Mouse (Mus musculus) embryo, embryonic 9.5 days (tissue): ENCODE results near the gene Mylk.
A peak's percentile ranks its signal among the peaks of the same experiment; 100 is the strongest.
"Not testable (repeated sequence)": the region's sequence is repeated elsewhere in the genome, so short reads cannot be mapped to it uniquely, and the experiment has no call there.

Experiments
- DNase-seq: peaks from one replicate; pipeline ENCODE4 v3.0.0-alpha.2; 2017; ENCODE audit errors: extremely low spot score

Mylk gene

GRCm38 (mm10) chr16:34770127-34770526 lies 25.1 kb downstream of the Mylk start:
- DNase-seq, result no peak

- DNase-seq, result peak; percentile 56
Observed at GRCm38 (mm10) chr16:34772445-34773032, 27.5 kb downstream of the Mylk start.

- no peak for DNase-seq
Observed at GRCm38 (mm10) chr16:34782442-34782841, 37.4 kb downstream of the Mylk start.

- no peak for DNase-seq
Observed at GRCm38 (mm10) chr16:34783536-34783935, 38.5 kb downstream of the Mylk start.

- no peak for DNase-seq
Observed at GRCm38 (mm10) chr16:34784675-34785074, 39.7 kb downstream of the Mylk start.

- no peak for DNase-seq
Observed at GRCm38 (mm10) chr16:34792555-34792954, 47.5 kb downstream of the Mylk start.

GRCm38 (mm10) chr16:34793000-34793399 lies 48.0 kb downstream of the Mylk start:
- no peak for DNase-seq

GRCm38 (mm10) chr16:34801222-34801621 lies 56.2 kb downstream of the Mylk start:
- no peak for DNase-seq

- peak; percentile 25 for DNase-seq
Observed at GRCm38 (mm10) chr16:34804286-34805010, 59.4 kb downstream of the Mylk start.

- peak; percentile 51 for DNase-seq
Observed at GRCm38 (mm10) chr16:34806883-34807767, 62.1 kb downstream of the Mylk start.

- DNase-seq, result peak; percentile 46
Observed at GRCm38 (mm10) chr16:34807768-34808275, 62.8 kb downstream of the Mylk start.

- DNase-seq, result no peak
Observed at GRCm38 (mm10) chr16:34812165-34812564, 67.2 kb downstream of the Mylk start.

GRCm38 (mm10) chr16:34813161-34813560 lies 68.2 kb downstream of the Mylk start:
- not testable (repeated sequence) for DNase-seq

- DNase-seq, result no peak
Observed at GRCm38 (mm10) chr16:34813570-34813969, 68.6 kb downstream of the Mylk start.

- DNase-seq, result no peak
Observed at GRCm38 (mm10) chr16:34814612-34815011, 69.6 kb downstream of the Mylk start.

- DNase-seq, result no peak
Observed at GRCm38 (mm10) chr16:34816548-34816947, 71.5 kb downstream of the Mylk start.

- DNase-seq, result no peak
Observed at GRCm38 (mm10) chr16:34825111-34825744, 80.2 kb downstream of the Mylk start.

- DNase-seq, result no peak
Observed at GRCm38 (mm10) chr16:34834477-34834876, 89.5 kb downstream of the Mylk start.

GRCm38 (mm10) chr16:34839004-34839703 lies 94.1 kb downstream of the Mylk start:
- DNase-seq, result no peak

- no peak for DNase-seq
Observed at GRCm38 (mm10) chr16:34839704-34840331, 94.8 kb downstream of the Mylk start.

GRCm38 (mm10) chr16:34844783-34845182 lies 99.8 kb downstream of the Mylk start:
- DNase-seq, result no peak
